Mouse (Mus musculus): ENCODE data around the gene Lars2.

- no peak for TF ChIP-seq POLR2A (IDR thresholded peaks at IDR 0.05; ENCODE audit: borderline replicate concordance, low read depth, low read length)
- TF ChIP-seq CTCF (IDR thresholded peaks at IDR 0.05; ENCODE audit: low read depth, low read length): no peak
These were observed 25.5 kb upstream of the Lars2 start for GRCm38 (mm10) chr9:123341256-123341655.
